Mouse (Mus musculus) layer of hippocampus, postnatal 25 days (tissue): Measurements from ENCODE around the gene Prkacb. TPM values are rescaled to one million over a fixed set of nuclear protein-coding genes. Genes with fewer than 3 reads are reported as not detected.

Experiments
- DNase-seq, 2 experiments: peaks; one replicate each; pipeline ENCODE4 v3.0.0; 2022; ENCODE audit warnings: mixed read lengths in 2 of 2, low spot score in 1 of 2; ENCODE audit errors: extremely low spot score in 1 of 2
- total RNA-seq, 2 experiments: library from RNA; stranded (reverse); gene quantifications; 2 replicates each; pipeline ENCODE4 v1.2.3; 2021

The Prkacb gene
- total RNA-seq, 2 experiments from 2014 or later: 234 to 269 TPM

- DNase-seq: no peak
Observed at GRCm38 (mm10) chr3:146734907-146735629, 77.7 kb downstream of the Prkacb start.

GRCm38 (mm10) chr3:146731499-146731898, 81.3 kb downstream of the Prkacb start:
- no peak for DNase-seq

GRCm38 (mm10) chr3:146723037-146723436, 89.8 kb downstream of the Prkacb start:
- DNase-seq: no peak

GRCm38 (mm10) chr3:146719696-146720095, 93.1 kb downstream of the Prkacb start:
- DNase-seq: no peak

GRCm38 (mm10) chr3:146718251-146718650, 94.5 kb downstream of the Prkacb start:
- DNase-seq: no peak

- no peak for DNase-seq
Observed at GRCm38 (mm10) chr3:146712305-146712704, 100.5 kb downstream of the Prkacb start.

GRCm38 (mm10) chr3:146711559-146711958, 101.2 kb downstream of the Prkacb start:
- no peak for DNase-seq

- DNase-seq: no peak
Observed at GRCm38 (mm10) chr3:146711084-146711483, 101.7 kb downstream of the Prkacb start.

- no peak for DNase-seq
Observed at GRCm38 (mm10) chr3:146709086-146709485, 103.7 kb downstream of the Prkacb start.

- no peak for DNase-seq
Observed at GRCm38 (mm10) chr3:146708381-146708780, 104.4 kb downstream of the Prkacb start.

GRCm38 (mm10) chr3:146704099-146704498, 108.7 kb downstream of the Prkacb start:
- no peak for DNase-seq

GRCm38 (mm10) chr3:146700051-146700450, 112.7 kb downstream of the Prkacb start:
- no peak for DNase-seq

GRCm38 (mm10) chr3:146698982-146699381, 113.8 kb downstream of the Prkacb start:
- DNase-seq: no peak

- DNase-seq: no peak
Observed at GRCm38 (mm10) chr3:146692547-146692946, 120.2 kb downstream of the Prkacb start.

GRCm38 (mm10) chr3:146687121-146687725, 125.6 kb downstream of the Prkacb start:
- DNase-seq: no peak

GRCm38 (mm10) chr3:146686428-146686827, 126.4 kb downstream of the Prkacb start:
- DNase-seq: no peak

- DNase-seq: peak; percentile 40 to 59
Observed at GRCm38 (mm10) chr3:146684811-146685675, 127.7 kb downstream of the Prkacb start, which contains the start of gene Samd13. Samd13 (minus strand) TSS chr3:146685592.

- DNase-seq: no peak
Observed at GRCm38 (mm10) chr3:146683095-146683494, 129.7 kb downstream of the Prkacb start.

GRCm38 (mm10) chr3:146682140-146682651, 130.6 kb downstream of the Prkacb start:
- DNase-seq: peak; percentile 31 to 62

GRCm38 (mm10) chr3:146681696-146682095, 131.1 kb downstream of the Prkacb start:
- no peak for DNase-seq

- no peak for DNase-seq
Observed at GRCm38 (mm10) chr3:146680625-146681024, 132.2 kb downstream of the Prkacb start.
